Mouse (Mus musculus): ENCODE results near the gene Mtf1.

DNA sequence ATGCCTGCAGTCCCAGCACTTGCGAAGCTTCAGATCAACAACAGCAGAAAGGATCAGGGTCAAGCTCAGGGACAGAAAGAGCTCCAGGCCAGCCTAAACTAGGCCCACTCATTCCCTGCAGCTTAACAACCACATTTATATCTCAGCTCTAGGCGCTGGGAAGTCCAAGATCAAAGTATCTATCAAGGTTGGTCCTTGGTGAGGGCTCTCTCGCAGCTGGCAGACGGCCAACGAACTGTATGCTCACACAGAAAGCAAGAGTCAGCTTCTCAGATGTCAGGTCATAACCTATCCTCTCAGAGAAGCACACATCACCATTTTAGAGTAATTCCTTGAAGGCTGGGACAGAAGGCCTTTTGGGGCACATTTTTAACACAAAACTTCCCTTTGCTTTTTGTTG lies 56.5 kb downstream of the Mtf1 start:
- no peak for TF ChIP-seq CTCF (IDR thresholded peaks at IDR 0.05; ENCODE audit: low read depth)
- no peak for TF ChIP-seq EP300 (optimal IDR thresholded peaks at IDR 0.05)
